Mouse (Mus musculus) cortical plate, adult 2 months (tissue): ENCODE measurements around the gene Gnaq. TPM values are rescaled to one million over a fixed set of nuclear protein-coding genes. Genes with fewer than 3 reads are reported as not detected.

Experiments used
- H3K27ac ChIP-seq: fragments of 200-500 bp; 2 replicates; pipeline ENCODE4 v1.5.1; 2012; ENCODE audit warnings: low read length, control low read depth, inconsistent platforms; ENCODE audit not compliant: insufficient read depth
- H3K4me1 ChIP-seq: fragments of 200-500 bp; 2 replicates; pipeline ENCODE4 v1.6.1; 2011; ENCODE audit warnings: low read length; ENCODE audit not compliant: control insufficient read depth, insufficient read depth
- H3K4me3 ChIP-seq: fragments of 200-500 bp; 2 replicates; pipeline ENCODE4 v1.5.1; 2011; ENCODE audit warnings: mild to moderate bottlenecking, low read length, control low read depth; ENCODE audit not compliant: insufficient read depth
- CTCF ChIP-seq: fragments of 200-500 bp; IDR thresholded peaks from 2 replicates; pipeline ENCODE4 v1.5.1; 2011; ENCODE audit warnings: mild to moderate bottlenecking, control low read depth, low read length; ENCODE audit not compliant: insufficient read depth; ENCODE audit errors: extremely low read depth
- POLR2A ChIP-seq: fragments of 200-500 bp; IDR thresholded peaks from 2 replicates; pipeline ENCODE4 v1.6.1; 2011; ENCODE audit warnings: mild to moderate bottlenecking, low read length, control low read depth; ENCODE audit not compliant: insufficient read depth; ENCODE audit errors: extremely low read depth
- polyA plus RNA-seq: library from polyadenylated mRNA; depleted of rRNA; stranded (reverse); fragments of >200 nt; gene quantifications from 2 replicates; pipeline ENCODE4 v1.2.3, GENCODE M21; 2012

The Gnaq gene
- polyA plus RNA-seq, 1 experiment = 59.1 TPM

GRCm38 (mm10) chr19:16367218-16367617 lies 234.6 kb downstream of the Gnaq start:
- H3K4me1 ChIP-seq = peaks cover 11% of the 10 kb centered on the region
- H3K27ac ChIP-seq = no peak overlapping the region
- H3K4me3 ChIP-seq = no peak overlapping the region
- no peak for TF ChIP-seq POLR2A
- no peak for TF ChIP-seq CTCF

DNA sequence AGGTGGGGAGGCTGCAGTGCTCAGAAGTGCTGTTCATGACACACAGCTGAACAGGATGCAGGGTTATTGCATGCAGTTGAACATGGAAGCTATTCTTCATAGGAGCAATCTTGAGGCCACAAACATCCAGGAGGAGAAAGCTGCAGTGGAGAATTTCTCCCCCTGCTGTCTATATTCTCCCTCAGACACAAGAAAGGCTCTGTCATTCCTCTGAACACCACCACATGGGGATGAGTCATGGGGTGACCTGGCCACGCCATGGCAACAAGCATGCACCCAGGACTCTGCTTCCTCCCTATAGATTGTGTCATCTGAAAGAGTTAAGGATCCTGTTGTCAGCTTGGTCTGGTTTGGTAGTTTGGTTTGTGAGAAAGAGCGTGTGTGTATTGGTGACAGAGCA lies 239.0 kb downstream of the Gnaq start:
- Histone ChIP-seq H3K4me1 (peaks cover 8% of the 10 kb centered on the region), H3K27ac (no peak overlapping the region)

GRCm38 (mm10) chr19:16372752-16373486 lies 240.3 kb downstream of the Gnaq start:
- no peak overlapping the region for H3K27ac ChIP-seq

More for the DNA sequence above, 239.0 kb downstream of the Gnaq start:
- TF ChIP-seq POLR2A = no peak
- TF ChIP-seq CTCF = no peak
- H3K4me3 ChIP-seq = no peak overlapping the region

GRCm38 (mm10) chr19:16375881-16376280 lies 243.2 kb downstream of the Gnaq start:
- Histone ChIP-seq H3K4me1 (peaks cover 2% of the 10 kb centered on the region; the same call in 1 of the 2 replicates), H3K27ac (no peak overlapping the region), H3K4me3 (no peak overlapping the region)
- TF ChIP-seq POLR2A (no peak), CTCF (no peak)

More at GRCm38 (mm10) chr19:16372752-16373486, 240.3 kb downstream of the Gnaq start:
- Histone ChIP-seq H3K4me1 (peaks cover 4% of the 10 kb centered on the region; the same call in 1 of the 2 replicates), H3K4me3 (no peak overlapping the region)
- TF ChIP-seq POLR2A (no peak), CTCF (no peak)

GRCm38 (mm10) chr19:16378565-16378964 lies 245.9 kb downstream of the Gnaq start:
- H3K4me3 ChIP-seq = no peak overlapping the region
- TF ChIP-seq POLR2A (no peak), CTCF (no peak)
- H3K27ac ChIP-seq = no peak overlapping the region
- peaks cover under 1% of the 10 kb centered on the region; the same call in 1 of the 2 replicates for H3K4me1 ChIP-seq

- no peak overlapping the region for H3K4me3 ChIP-seq
- TF ChIP-seq CTCF = no peak
- H3K27ac ChIP-seq = no peak overlapping the region
- no peaks in the 10 kb centered on the region for H3K4me1 ChIP-seq
Measured at GRCm38 (mm10) chr19:16379687-16380086, 247.1 kb downstream of the Gnaq start.

GRCm38 (mm10) chr19:16382392-16382791 lies 249.8 kb downstream of the Gnaq start:
- no peak overlapping the region for H3K27ac ChIP-seq
- H3K4me3 ChIP-seq = no peak overlapping the region
- TF ChIP-seq POLR2A (no peak), CTCF (no peak)

DNA sequence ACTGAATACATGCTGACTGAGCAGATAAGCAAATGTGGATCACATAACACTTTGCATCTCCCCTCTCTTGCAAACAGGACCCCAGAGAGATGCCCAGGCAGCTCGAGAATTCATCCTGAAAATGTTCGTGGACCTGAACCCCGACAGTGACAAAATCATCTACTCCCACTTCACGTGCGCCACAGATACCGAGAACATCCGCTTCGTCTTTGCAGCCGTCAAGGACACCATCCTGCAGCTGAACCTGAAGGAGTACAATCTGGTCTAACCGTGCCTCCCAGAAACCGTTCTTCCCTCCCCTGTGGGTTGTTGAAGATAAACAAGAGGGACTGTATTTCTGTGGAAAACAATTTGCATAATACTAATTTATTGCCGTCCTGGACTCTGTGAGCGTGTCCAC lies 250.5 kb downstream of the Gnaq start:
- Histone ChIP-seq H3K27ac (no peak overlapping the region), H3K4me3 (no peak overlapping the region), H3K4me1 (no peaks in the 10 kb centered on the region)
- TF ChIP-seq CTCF (no peak), POLR2A (no peak)

More at GRCm38 (mm10) chr19:16382392-16382791, 249.8 kb downstream of the Gnaq start:
- no peaks in the 10 kb centered on the region for H3K4me1 ChIP-seq

- no peak overlapping the region for H3K27ac ChIP-seq
- TF ChIP-seq CTCF (no peak), POLR2A (no peak)
Measured at GRCm38 (mm10) chr19:16384094-16384493, 251.5 kb downstream of the Gnaq start.

GRCm38 (mm10) chr19:16384957-16385356 lies 252.3 kb downstream of the Gnaq start:
- H3K4me1 ChIP-seq = no peaks in the 10 kb centered on the region
- TF ChIP-seq POLR2A = no peak
- no peak for TF ChIP-seq CTCF
- no peak overlapping the region for H3K4me3 ChIP-seq
- H3K27ac ChIP-seq = no peak overlapping the region

More at GRCm38 (mm10) chr19:16384094-16384493, 251.5 kb downstream of the Gnaq start:
- no peak overlapping the region for H3K4me3 ChIP-seq
- H3K4me1 ChIP-seq = no peaks in the 10 kb centered on the region
